Mouse (Mus musculus) adrenal gland, adult 2 months (tissue): ENCODE measurements around the gene Vmn2r106. TPM values are rescaled to one million over a fixed set of nuclear protein-coding genes. Genes with fewer than 3 reads are reported as not detected.

Experiments
- DNase-seq: peaks from one replicate; pipeline ENCODE4 v3.0.0; 2021
- long read RNA-seq: library from polyadenylated mRNA; stranded (forward); transcript quantifications from one replicate; pipeline ENCODE4 v2.0.0, GENCODE M21; 2021
- polyA plus RNA-seq: library from polyadenylated mRNA; depleted of rRNA; stranded (reverse); fragments of >200 nt; gene quantifications from 2 replicates; pipeline ENCODE4 v1.2.3, GENCODE M21; 2012; rRNA removed
- total RNA-seq, 2 experiments: library from RNA; stranded (reverse); gene quantifications; 2 replicates each; pipeline ENCODE4 v1.2.3; 2021

Gene Vmn2r106
- total RNA-seq (not detected), polyA plus RNA-seq (not detected in 2 replicates)
- long read RNA-seq, result 0 reads

DNA sequence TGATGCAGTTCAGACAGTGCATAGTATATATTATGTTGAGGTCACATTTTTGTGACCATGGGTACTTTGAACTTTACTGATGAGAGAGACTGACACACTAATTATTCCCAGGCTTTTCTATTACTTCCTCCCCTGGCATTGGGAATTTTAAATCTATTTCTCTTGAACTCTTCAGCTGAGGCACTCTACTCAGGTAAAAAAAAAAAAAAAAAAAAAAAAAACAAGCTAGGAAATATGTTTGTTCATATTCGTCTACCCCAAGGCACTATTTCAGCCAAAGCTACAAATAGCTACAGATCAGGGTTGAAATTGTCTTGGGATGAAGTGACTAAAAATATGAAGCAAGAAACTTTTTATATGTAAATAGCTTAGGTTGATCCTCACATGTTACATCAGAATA is at the start of gene Vmn2r106:
Gene Vmn2r106 (minus strand): TSS at position 101 of the 400 bp plus-strand sequence.
- DNase-seq, result no peak

DNA sequence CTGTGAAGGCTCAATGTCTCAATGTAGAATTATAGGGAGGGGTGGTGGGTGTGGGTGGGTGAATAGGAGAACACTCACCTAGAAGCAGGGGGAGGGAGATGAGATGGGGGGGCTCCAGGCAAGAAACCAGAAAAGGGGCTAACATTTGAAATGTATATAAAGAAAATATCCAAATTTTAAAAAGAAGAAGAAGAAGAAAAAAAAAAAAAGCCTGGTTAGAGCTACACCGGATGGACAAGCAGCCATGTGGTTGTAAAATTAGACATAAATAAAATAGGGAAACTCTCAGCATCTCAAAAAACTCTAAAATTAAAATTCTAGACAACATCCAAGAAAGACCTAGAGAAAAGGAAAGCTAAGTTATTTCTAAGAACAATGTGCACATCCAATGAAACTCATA is 20.4 kb upstream of the Vmn2r106 start:
- no peak for DNase-seq

GRCm38 (mm10) chr17:20286906-20287305 is 1.6 kb upstream of the Vmn2r106 start:
- peak; percentile 21 for DNase-seq

GRCm38 (mm10) chr17:20255522-20255921 is 29.8 kb downstream of the Vmn2r106 start:
- no peak for DNase-seq

DNA sequence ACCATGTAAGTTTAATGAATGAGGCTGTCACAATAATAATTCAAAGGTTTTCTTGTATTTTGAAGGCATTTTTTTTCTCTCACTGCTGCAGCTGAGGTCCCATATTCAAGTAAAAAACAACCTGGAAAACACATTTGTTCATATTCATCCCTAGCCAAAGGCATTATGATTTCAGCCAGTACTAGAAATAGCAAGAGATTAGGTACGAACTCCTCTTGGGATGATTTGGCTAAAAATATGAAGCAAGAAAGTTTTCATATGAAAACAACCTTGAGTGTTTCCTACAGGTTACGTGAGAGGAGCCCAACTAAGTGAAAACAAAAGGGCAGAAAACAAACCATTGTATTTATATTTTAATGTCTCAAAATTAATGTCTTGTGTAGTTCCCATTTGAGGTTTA is 50.4 kb downstream of the Vmn2r106 start, which contains the start of gene Vmn2r105:
Gene Vmn2r105 (minus strand): TSS at position 101 of the 400 bp plus-strand sequence.
- no peak for DNase-seq

Other genes starting within 250 kb of the Vmn2r106 start
- gene Vmn2r104, start 237.2 kb downstream of the Vmn2r106 start, total RNA-seq, result not detected
- not detected in 2 replicates for gene Vmn2r104, start 237.2 kb downstream of the Vmn2r106 start, polyA plus RNA-seq
- not detected for gene Fpr-rs7, start 171.3 kb downstream of the Vmn2r106 start, total RNA-seq
- gene Fpr-rs7, start 171.3 kb downstream of the Vmn2r106 start, polyA plus RNA-seq, result not detected in 2 replicates
- not detected for gene Fpr-rs6, start 102.5 kb downstream of the Vmn2r106 start, total RNA-seq
- gene Fpr-rs6, start 102.5 kb downstream of the Vmn2r106 start, polyA plus RNA-seq, result not detected in 2 replicates
- gene Vmn2r105, start 50.5 kb downstream of the Vmn2r106 start, total RNA-seq, result not detected
- gene Vmn2r105, start 50.5 kb downstream of the Vmn2r106 start, polyA plus RNA-seq, result not detected in 2 replicates
- not detected for gene Vmn2r107, start 59.7 kb upstream of the Vmn2r106 start, total RNA-seq
- gene Vmn2r107, start 59.7 kb upstream of the Vmn2r106 start, polyA plus RNA-seq, result not detected in 2 replicates
- gene Vmn1r224, start 128.6 kb upstream of the Vmn2r106 start, total RNA-seq, result not detected
- gene Vmn1r224, start 128.6 kb upstream of the Vmn2r106 start, polyA plus RNA-seq, result not detected in 2 replicates
- not detected for gene Vmn2r108, start 195.8 kb upstream of the Vmn2r106 start, total RNA-seq
- gene Vmn2r108, start 195.8 kb upstream of the Vmn2r106 start, polyA plus RNA-seq, result not detected in 2 replicates
- gene Vmn1r225, start 212.6 kb upstream of the Vmn2r106 start, total RNA-seq, result not detected
- not detected in 2 replicates for gene Vmn1r225, start 212.6 kb upstream of the Vmn2r106 start, polyA plus RNA-seq